Mouse (Mus musculus) megakaryocyte, embryonic 14.5 days (primary cell): Measurements from ENCODE around the gene Pde4c.

Source experiments
- FLI1 ChIP-seq: IDR thresholded peaks from 2 replicates; pipeline ENCODE4 v1.6.1; 2012; ENCODE audit warnings: low read length, inconsistent platforms, mixed read lengths
- GATA1 ChIP-seq: IDR thresholded peaks from 3 replicates; pipeline ENCODE4 v1.6.1; 2012; ENCODE audit warnings: mixed read lengths, low read length, inconsistent platforms, borderline replicate concordance

DNA sequence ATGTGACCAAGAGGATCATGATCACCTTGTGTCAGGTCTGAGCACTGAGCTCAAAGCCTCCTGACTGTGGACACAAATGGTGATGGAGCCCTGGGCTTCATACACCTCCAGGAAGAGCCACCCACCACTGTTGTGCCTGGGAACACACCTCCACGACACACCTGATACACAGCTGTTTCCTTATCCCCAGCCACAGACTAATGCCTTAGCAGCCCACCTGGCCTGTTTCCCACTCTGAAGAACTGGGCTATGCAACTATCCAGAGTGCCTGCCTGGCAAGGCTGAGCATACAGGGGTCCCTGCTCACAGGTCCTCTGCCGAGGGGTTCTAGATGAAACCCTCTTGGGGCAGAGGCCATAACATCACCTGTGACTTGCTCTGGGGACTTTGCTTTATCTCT is 70.7 kb downstream of the Pde4c start:
- TF ChIP-seq GATA1 (no peak), FLI1 (no peak)
